Comparison of ENCODE assay signal across 10 mouse cellular contexts in genomic region chr12:71970791-71971654, GRCm38 (mm10).
DNase-seq lines count a peak whose midpoint lies in the region; ATAC-seq and TF ChIP-seq lines count a peak whose summit lies in the region.
"Had no signal": no experiment of that assay in that cellular context is flagged by ENCODE, and none has a peak within 500 bp of the region (broad histone marks: within the 10 kb centered on the region; RNA-seq: fewer than 3 reads in every experiment).

No protein-coding gene starts in this region.

- no peak for ATAC-seq in embryonic facial prominence, embryonic 14.5 days (ENCODE audit: low read depth)
- no peak for ATAC-seq in heart, embryonic 15.5 days (replicated peaks; ENCODE audit: insufficient number of reproducible peaks, insufficient read depth, low FRiP score, low read depth)

- no peak overlapping the region for H3K9ac ChIP-seq in embryonic facial prominence, embryonic 14.5 days (ENCODE audit: low read depth, low read length)
- no peak overlapping the region for H3K9ac ChIP-seq in liver, adult 2 months (ENCODE audit: low read depth, low read length)
- H3K9ac ChIP-seq in heart, embryonic 15.5 days, result no peak overlapping the region

- H3K4me3 ChIP-seq in embryonic facial prominence, embryonic 14.5 days (ENCODE audit: low read depth, low read length), result no peak overlapping the region
- H3K4me3 ChIP-seq in embryonic facial prominence, embryonic 10.5 days, result no peak overlapping the region
- H3K4me3 ChIP-seq in liver, adult 2 months (ENCODE audit: insufficient read depth, low read depth, low read length), result no peak overlapping the region
- no peak overlapping the region for H3K4me3 ChIP-seq in heart, embryonic 15.5 days
- H3K4me3 ChIP-seq in myocyte, result no peak overlapping the region
- H3K4me3 ChIP-seq: left cerebral cortex, adult 2 months had no signal

- intact Hi-C loops in left cerebral cortex, postnatal 36 days (cut with DNase I), result loop anchor here (5.0 kb wide), 1 partner anchor 139 kb away; the partner anchor contains the start of gene Daam1

- H3ac ChIP-seq in myocyte (ENCODE audit: control insufficient read depth, insufficient read length), result no peak overlapping the region

- no peaks in the 10 kb centered on the region for H3K9me3 ChIP-seq in embryonic facial prominence, embryonic 14.5 days (ENCODE audit: control insufficient read depth, low read length)
- no peaks in the 10 kb centered on the region for H3K9me3 ChIP-seq in embryonic facial prominence, embryonic 10.5 days
- no peaks in the 10 kb centered on the region for H3K9me3 ChIP-seq in heart, embryonic 15.5 days (replicated peaks)

- peaks cover 27% of the 10 kb centered on the region for H3K36me3 ChIP-seq in embryonic facial prominence, embryonic 14.5 days (ENCODE audit: control insufficient read depth, insufficient read depth, low read length)
- H3K36me3 ChIP-seq in embryonic facial prominence, embryonic 10.5 days (replicated peaks), result peaks cover 42% of the 10 kb centered on the region
- H3K36me3 ChIP-seq in liver, adult 2 months (ENCODE audit: control insufficient read depth, insufficient read depth, low read length), result peaks cover 46% of the 10 kb centered on the region
- peaks cover 13% of the 10 kb centered on the region for H3K36me3 ChIP-seq in heart, embryonic 15.5 days
- peaks cover 27% of the 10 kb centered on the region for H3K36me3 ChIP-seq in myocyte (ENCODE audit: control insufficient read depth, insufficient read depth)

- TF ChIP-seq CTCF in liver, adult 2 months (IDR thresholded peaks at IDR 0.05; ENCODE audit: low read depth, low read length), result no peak

- H3K4me2 ChIP-seq in embryonic facial prominence, embryonic 14.5 days (ENCODE audit: low read depth, low read length), result no peak overlapping the region
- H3K4me2 ChIP-seq in heart, embryonic 15.5 days, result no peak overlapping the region
- H3K4me2 ChIP-seq in myocyte (ENCODE audit: low read depth), result no peak overlapping the region

- no peak overlapping the region for H3K27ac ChIP-seq in embryonic facial prominence, embryonic 14.5 days (replicated peaks; ENCODE audit: low read depth, low read length)
- H3K27ac ChIP-seq in embryonic facial prominence, embryonic 10.5 days (replicated peaks), result no peak overlapping the region
- H3K27ac ChIP-seq in liver, adult 2 months (replicated peaks; ENCODE audit: insufficient read depth, low read depth, low read length), result no peak overlapping the region; the same call in 1 of the 2 replicates
- peak overlapping the region; percentile 71 for H3K27ac ChIP-seq in heart, embryonic 15.5 days

- peaks cover 5% of the 10 kb centered on the region; the same call in 1 of the 2 replicates for H3K79me2 ChIP-seq in liver, adult 2 months (ENCODE audit: control insufficient read depth, insufficient read depth, low read length)
- no peaks in the 10 kb centered on the region for H3K79me2 ChIP-seq in myocyte (ENCODE audit: control insufficient read depth, insufficient read depth)

- no peak for TF ChIP-seq POLR2A in liver, adult 2 months (IDR thresholded peaks at IDR 0.05; ENCODE audit: extremely low read depth, insufficient read depth, low read length)
- no peak for TF ChIP-seq POLR2A in myocyte (IDR thresholded peaks at IDR 0.05; ENCODE audit: insufficient read length, low read depth)

- no peaks in the 10 kb centered on the region for H3K27me3 ChIP-seq in embryonic facial prominence, embryonic 14.5 days (replicated peaks; ENCODE audit: control insufficient read depth, insufficient read depth, low read length)
- no peaks in the 10 kb centered on the region for H3K27me3 ChIP-seq in embryonic facial prominence, embryonic 10.5 days (replicated peaks; ENCODE audit: low read depth, poor library complexity, severe bottlenecking)
- H3K27me3 ChIP-seq in liver, adult 2 months (ENCODE audit: control insufficient read depth, insufficient read depth, low read length), result no peaks in the 10 kb centered on the region
- H3K27me3 ChIP-seq in heart, embryonic 15.5 days, result no peaks in the 10 kb centered on the region
- no peaks in the 10 kb centered on the region for H3K27me3 ChIP-seq in myocyte (ENCODE audit: control insufficient read depth, insufficient read depth, insufficient read length)

- H3K4me1 ChIP-seq in embryonic facial prominence, embryonic 14.5 days (ENCODE audit: control insufficient read depth, insufficient read depth, low read length), result peaks cover 8% of the 10 kb centered on the region; the same call in 1 of the 2 replicates
- H3K4me1 ChIP-seq in embryonic facial prominence, embryonic 10.5 days, result peaks cover 21% of the 10 kb centered on the region
- no peaks in the 10 kb centered on the region; the same call in 1 of the 2 replicates for H3K4me1 ChIP-seq in liver, adult 2 months (ENCODE audit: control insufficient read depth, insufficient read depth, low read length)
- H3K4me1 ChIP-seq in heart, embryonic 15.5 days (replicated peaks), result peaks cover 69% of the 10 kb centered on the region

- peak; percentile 68 for DNase-seq in embryonic facial prominence, embryonic 14.5 days (ENCODE audit: low spot score)
- no peak for DNase-seq in embryonic facial prominence, embryonic 10.5 days (ENCODE audit: low spot score)
- peak; percentile 11 for DNase-seq in liver, adult 2 months (ENCODE audit: extremely low read depth, low read depth, low spot score)
- no peak for DNase-seq in liver
- no peak for DNase-seq in frontal cortex, postnatal 25 days (ENCODE audit: low spot score in 2 of 2)
- no peak for DNase-seq in left cerebral cortex, postnatal 36 days (ENCODE audit: low spot score in 2 of 2)
- DNase-seq: kidney, postnatal 10 days had no signal

- WGBS in embryonic facial prominence, embryonic 14.5 days, result 61% methylated on average over 9 of the region's 9 CpGs
- 82% methylated on average over 9 of the region's 9 CpGs for WGBS in embryonic facial prominence, embryonic 10.5 days
- WGBS in liver, adult 2 months, result 79% methylated on average over 9 of the region's 9 CpGs
- 36% methylated on average over 9 of the region's 9 CpGs for WGBS in heart, embryonic 15.5 days

TF ChIP-seq in myocyte, 11 proteins besides CTCF, POLR2A, EP300 and RAD21:
- TF ChIP-seq SRF (IDR thresholded peaks at IDR 0.05; ENCODE audit: control insufficient read depth, insufficient read length, low read depth), result no peak
- peak in 2 of 3 experiments; percentile 79 to 88 for TF ChIP-seq MYOD1 (IDR thresholded peaks at IDR 0.05; ENCODE audit: control insufficient read depth in 1 of 3, insufficient read length in 2 of 3, low read depth in 2 of 3)
- TF ChIP-seq TCF3 (IDR thresholded peaks at IDR 0.05; ENCODE audit: insufficient read length, low read depth), result peak; percentile 27

Comparison
In these comparisons a context has a peak if more than half of its experiments do, and no peak if none do; other contexts are left out.
1. DNase-seq: peak in embryonic facial prominence, embryonic 14.5 days (single experiment) and liver, adult 2 months (single experiment); none in embryonic facial prominence, embryonic 10.5 days (single experiment), liver (single experiment), frontal cortex, postnatal 25 days (0 of 2) and left cerebral cortex, postnatal 36 days (0 of 2).